Mouse (Mus musculus): ENCODE measurements around the gene Cotl1.

Gene Cotl1

DNA sequence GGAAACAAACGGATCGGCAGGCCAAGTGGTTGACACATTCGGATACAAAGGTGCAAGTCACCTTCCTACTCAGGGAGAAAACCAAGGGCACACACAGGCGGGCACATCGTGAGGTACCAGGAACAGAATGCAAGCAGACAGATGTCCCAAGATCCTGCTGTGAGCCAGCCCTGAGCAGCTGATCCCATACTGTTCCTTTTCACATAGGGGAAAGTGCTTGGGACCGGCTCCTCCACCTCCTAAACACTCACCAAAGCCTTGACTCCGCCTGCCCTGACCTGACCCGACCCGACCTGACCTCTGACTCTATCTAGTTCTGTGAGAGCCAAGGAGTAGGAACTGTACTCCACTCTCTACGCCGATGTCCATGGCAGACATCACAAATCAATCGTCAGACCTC is 22.9 kb downstream of the Cotl1 start:
- DNase-seq (ENCODE audit: extremely low spot score), result peak; percentile 76

- no peak for DNase-seq (ENCODE audit: extremely low spot score)
These were observed 24.1 kb downstream of the Cotl1 start for GRCm38 (mm10) chr8:119816219-119816618.

- peak; percentile 33 for DNase-seq (ENCODE audit: extremely low spot score)
These were observed 27.5 kb downstream of the Cotl1 start for GRCm38 (mm10) chr8:119812650-119813431.

- DNase-seq (ENCODE audit: extremely low spot score), result no peak
These were observed 28.4 kb downstream of the Cotl1 start for GRCm38 (mm10) chr8:119811925-119812324.

DNA sequence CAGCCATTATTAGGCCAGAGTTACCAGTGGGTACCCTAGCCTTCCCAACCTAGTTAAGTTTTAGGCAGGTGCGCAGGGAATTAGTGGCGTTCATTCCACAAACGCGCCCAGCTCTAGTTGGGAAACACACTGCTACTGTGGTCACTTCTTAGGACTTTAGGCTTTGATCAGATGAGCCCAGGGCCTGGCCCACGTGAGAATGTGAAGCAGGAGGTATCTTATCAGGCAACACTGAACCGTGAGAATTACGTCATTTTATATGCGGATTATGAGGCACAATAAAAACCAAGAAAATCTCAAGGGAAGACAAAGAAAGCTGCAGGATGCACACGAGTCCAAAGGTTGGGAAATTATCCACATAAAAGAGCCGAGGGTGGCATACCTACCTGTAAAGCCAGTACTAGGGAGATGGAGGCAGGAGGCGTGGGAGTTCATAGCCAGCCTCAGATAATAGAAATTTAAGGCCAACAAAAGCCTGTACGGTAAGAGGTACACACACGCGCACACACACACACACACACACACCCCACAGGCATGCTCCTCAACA is 29.3 kb downstream of the Cotl1 start:
- no peak for DNase-seq (ENCODE audit: extremely low spot score)

DNA sequence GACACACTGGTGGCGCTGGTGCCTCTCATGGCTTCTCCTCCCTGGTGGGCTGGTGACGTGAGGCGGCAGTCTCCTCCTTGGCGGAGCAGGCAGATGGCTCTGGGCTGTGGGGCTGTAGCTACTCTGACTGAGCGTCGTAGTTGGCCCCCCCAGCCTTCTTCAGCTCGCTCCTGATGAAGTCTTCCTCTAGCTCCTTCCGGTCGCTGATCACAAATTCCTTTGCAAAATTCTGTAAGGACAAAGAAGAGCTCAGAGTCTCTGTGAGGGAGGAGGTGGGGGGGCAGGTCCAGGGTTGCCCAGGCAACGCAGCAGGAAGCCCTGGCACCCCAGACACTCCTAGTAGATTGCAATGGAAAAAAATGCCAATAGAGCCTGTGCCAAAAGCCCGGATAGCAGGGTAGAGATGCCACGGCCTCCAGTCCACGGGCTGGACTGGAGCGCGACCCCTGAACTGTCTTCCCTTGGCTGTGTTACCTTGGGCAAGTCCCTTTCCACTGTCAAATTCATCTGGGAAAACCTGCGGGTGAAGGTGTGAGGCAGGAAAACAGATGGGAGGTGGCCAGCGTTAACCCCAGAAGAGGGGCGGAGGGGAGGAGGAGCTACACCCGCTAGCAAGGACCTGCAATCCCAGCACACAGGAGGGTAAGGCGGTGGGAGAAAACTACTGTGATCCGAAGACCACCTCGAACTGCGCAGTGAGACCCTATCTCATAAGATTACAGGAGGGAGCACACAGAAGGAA is 30.0 kb downstream of the Cotl1 start:
- no peak for DNase-seq (ENCODE audit: extremely low spot score)

GRCm38 (mm10) chr8:119809620-119810019 is 30.7 kb downstream of the Cotl1 start:
- DNase-seq (ENCODE audit: extremely low spot score), result no peak

DNA sequence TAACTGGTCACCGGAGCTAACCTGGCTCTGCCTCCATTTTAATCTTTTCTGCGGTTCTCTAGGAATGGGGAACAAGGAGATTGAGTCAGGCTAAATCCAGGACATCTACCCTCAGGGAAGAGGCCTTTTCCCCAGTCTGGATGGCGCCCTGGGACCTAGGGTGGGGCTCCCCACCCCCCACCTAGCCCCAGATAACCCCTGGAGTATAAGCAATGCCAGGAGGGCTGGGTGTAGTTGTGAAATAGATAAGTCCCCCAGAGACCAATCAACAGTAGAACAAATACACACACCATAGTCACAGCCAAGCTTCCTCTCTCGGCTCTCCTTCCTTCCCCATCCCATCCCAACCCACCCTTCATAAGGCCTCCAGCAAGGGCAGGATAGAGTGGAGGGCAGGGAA is 32.7 kb downstream of the Cotl1 start:
- no peak for DNase-seq (ENCODE audit: extremely low spot score)

- no peak for DNase-seq (ENCODE audit: extremely low spot score)
These were observed 33.7 kb downstream of the Cotl1 start for GRCm38 (mm10) chr8:119806422-119807263.

DNA sequence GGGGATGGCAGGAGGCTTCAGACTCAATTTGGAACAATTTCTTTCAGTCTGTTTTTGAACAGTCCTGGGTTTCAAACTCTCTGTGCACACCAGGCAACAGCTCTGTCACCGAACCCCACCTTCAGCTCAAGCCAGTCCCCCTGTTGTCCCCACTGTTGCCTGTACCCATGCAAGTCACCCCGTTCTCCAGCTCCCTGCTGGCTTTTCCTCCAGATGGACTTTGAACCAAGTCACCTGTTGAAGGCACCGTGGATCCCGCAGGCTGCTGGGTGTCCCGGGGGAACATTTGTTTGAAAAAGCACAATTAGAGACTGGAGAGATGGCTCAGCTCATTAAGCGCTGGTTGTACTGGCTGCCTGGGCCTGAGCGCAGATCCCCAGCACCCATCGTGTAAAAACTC is 35.1 kb downstream of the Cotl1 start:
- DNase-seq (ENCODE audit: extremely low spot score), result no peak

- no peak for DNase-seq (ENCODE audit: extremely low spot score)
These were observed 37.8 kb downstream of the Cotl1 start for GRCm38 (mm10) chr8:119802592-119802991.

GRCm38 (mm10) chr8:119801168-119801567 is 39.2 kb downstream of the Cotl1 start:
- DNase-seq (ENCODE audit: extremely low spot score), result no peak

GRCm38 (mm10) chr8:119798965-119799264 is 41.4 kb downstream of the Cotl1 start:
- DNase-seq (ENCODE audit: extremely low spot score), result no peak

- peak; percentile 66 for DNase-seq (ENCODE audit: extremely low spot score)
These were observed 42.0 kb downstream of the Cotl1 start for GRCm38 (mm10) chr8:119798170-119798964.

DNA sequence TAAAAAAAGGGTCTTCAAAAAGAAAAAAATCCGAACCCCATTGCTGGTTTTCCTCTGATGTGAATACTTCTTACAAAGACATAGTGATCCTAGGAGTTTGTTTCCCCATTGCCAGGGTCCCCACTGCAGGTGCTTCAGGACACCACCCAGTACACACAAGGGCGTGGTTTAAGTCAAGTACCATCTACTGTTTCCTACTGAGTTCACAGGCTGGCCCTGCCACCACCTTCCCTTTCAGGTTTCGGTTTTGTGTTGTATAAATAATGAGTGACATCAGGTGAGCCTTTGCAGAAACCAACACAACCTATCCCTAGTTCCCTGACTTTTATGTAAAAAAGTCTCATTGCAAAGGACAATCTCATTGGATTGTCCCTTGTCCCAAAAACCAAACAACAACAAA is 44.7 kb downstream of the Cotl1 start:
- no peak for DNase-seq (ENCODE audit: extremely low spot score)

- DNase-seq (ENCODE audit: extremely low spot score), result no peak
These were observed 45.7 kb downstream of the Cotl1 start for GRCm38 (mm10) chr8:119794689-119795088.

DNA sequence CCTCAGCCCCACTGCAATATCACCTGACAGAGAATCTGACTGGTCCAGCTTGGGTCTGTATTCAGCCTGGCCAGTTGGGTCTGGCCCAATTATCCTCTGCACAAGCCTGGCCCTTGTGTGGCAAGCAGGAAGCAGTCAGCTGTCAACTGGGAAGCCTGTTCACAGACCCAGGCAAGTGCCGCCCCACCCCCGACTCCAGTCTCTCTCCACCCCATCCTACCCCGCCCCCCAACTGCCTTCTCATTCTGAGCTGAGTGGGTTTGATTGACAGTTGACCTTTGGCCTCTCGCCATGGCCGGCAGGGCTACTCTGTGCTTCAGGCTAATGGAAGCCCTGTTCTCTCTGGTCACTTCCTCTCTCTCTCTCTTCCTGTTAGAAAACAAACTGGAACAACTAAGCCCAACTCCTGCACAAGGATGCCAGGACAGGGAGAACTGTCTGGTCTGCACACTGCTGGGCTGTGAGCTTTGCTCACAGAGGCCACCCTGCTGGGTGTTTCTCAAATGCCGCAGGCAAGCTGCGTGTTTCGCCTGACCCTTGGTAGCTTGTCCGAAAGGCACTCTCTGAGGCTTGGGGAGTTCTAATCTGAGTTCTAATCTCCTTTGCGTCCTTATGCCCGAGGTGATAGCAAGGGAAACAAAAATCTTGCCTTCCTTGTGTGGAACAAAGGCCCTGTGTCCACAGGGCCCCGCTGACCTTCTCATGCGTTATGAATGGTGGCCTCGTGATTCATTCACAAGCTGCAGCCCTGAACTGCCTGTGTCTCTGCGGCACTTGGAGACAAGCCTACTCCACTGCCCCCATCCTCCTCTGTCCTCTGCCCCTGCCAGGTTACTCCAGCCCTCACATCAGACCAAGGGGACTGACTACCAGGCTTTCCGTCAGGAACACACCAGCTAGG is 48.3 kb downstream of the Cotl1 start:
- DNase-seq (ENCODE audit: extremely low spot score), result peak; percentile 92

DNA sequence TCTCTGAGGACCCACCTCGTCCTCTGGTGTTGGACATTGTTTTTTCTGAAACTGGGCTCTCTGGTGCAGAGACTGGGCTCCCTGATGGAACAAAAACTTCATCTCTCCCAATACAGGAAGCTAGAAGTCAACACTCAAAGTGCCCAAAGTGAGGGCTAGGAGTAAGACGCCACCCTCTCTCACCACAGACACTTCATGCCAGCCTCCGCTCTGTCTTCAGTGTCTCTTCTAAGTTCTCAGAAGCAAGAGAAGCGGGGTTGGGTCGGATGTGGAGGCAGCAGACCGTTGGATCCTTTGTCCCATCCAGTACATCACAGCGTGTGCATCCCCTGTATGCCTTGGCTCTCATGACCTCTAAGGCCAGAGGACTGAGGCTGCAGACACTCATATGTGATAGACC is 50.8 kb downstream of the Cotl1 start:
- DNase-seq (ENCODE audit: extremely low spot score), result no peak

DNA sequence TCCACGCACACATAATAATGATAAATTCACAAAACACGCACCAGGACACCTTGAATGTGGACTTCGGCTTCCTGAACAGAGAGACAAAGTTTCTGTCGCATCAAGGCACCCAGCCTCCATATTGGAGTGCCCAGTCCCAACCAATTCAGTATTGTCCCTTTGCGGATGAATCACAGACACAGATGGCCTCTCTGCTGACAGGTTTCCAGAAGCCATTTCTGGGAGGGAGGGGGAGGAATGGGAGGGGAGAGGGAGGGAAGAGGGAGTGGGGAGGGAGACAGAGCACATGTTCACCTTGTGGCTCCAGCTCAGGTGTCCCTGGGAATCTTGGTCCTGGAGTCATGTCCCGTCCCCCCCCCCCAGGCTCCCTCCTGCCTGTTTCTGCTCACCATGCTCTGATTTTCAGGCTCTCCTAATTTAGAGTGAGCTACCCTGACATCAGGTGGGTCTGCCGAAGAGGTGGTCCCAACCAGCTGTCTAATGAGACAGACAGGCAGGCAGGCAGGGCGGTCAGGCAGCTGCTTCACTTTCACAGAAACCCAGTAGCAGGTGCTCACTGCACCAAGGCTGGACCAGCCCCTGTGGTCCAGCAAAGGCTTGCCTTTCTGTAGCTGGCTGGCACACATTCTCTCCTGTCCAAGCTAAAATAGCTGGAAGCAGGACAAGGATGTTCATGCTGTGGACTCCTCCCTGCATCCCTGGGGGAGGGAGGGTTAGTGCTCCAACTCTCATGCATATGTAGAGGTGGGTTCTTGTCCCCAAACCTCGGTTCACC is 51.5 kb downstream of the Cotl1 start:
- DNase-seq (ENCODE audit: extremely low spot score), result no peak

DNA sequence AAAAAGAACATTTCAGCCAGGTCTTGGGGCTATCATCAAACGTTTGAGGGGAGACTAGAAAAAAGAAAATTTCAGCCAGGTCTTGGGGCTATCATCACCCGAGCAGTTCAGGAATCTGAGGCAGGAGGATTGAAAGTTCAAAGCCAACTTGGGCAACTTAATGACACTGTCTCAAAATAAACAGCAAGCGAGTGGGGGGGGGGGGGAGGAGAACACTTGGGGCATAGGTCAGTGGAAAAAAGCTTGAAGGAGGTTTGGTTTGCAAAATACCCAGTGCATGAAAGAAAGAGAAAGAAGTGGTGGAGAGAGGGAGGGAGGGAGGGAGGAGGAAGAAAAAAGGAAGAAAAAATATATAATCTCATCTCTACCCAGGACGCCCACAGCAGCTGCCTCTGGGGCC is 53.0 kb downstream of the Cotl1 start:
- DNase-seq (ENCODE audit: extremely low spot score), result no peak
